Mouse (Mus musculus): ENCODE results near the gene Zfp341. TPM values are rescaled to one million over a fixed set of nuclear protein-coding genes. Genes with fewer than 3 reads are reported as not detected.

The Zfp341 gene
- polyA plus RNA-seq, 1 experiment from 2014 or later: 0.69 TPM

DNA sequence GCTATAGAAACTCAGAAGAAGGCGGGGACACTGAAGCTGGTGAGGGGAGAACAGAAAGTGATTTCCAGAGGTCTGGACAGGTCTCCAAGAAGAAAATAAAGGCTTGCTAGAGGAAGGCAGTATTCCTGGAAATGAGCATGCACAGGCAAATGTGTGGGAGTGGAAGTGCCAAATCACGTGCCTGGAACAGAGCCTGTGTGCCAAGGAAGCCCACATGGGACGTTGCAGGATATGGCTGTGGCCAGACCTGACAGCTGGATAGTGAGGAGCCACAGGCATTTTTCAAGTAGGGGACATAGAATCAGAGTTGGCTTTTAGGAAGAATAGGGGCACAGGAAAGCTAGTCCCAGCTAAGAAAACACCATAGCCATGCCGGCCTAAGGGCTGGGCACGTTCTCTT, 17.3 kb upstream of the Zfp341 start:
- Histone ChIP-seq H3K4me1 (replicated peaks) (no peaks in the 10 kb centered on the region), H3K9ac (no peak overlapping the region), H3K27me3 (replicated peaks) (no peaks in the 10 kb centered on the region), H3K27ac (no peak overlapping the region), H3K4me2 (replicated peaks) (no peak overlapping the region), H3K36me3 (no peaks in the 10 kb centered on the region), H3K9me3 (no peaks in the 10 kb centered on the region), H3K4me3 (replicated peaks) (no peak overlapping the region)
- no peak for ATAC-seq
- WGBS: 81% methylated on average over 5 of the region's 5 CpGs

DNA sequence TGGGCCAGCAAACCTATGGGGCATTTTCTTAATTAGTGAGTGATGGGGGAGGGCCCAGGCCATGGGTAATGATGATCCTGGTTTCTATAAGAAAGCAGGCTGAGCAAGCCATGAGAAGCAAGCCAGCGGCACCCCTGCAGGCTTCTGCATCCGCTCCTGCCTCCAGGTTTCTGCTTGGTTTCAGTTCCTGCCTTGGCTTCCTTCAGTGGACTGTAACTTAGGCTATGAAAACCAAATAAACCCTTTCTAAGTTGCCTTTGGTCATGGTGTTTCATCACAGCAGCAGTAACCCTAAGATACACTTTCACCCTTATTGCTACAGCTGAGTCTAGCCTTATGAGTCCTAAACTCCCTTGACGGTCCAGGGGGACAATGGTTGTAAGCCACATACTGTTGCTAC, 15.7 kb upstream of the Zfp341 start:
- no peak overlapping the region for H3K4me2 ChIP-seq (replicated peaks)
- no peak for ATAC-seq
- no peaks in the 10 kb centered on the region for H3K9me3 ChIP-seq
- no peaks in the 10 kb centered on the region for H3K27me3 ChIP-seq (replicated peaks)
- H3K4me3 ChIP-seq (replicated peaks): no peak overlapping the region
- H3K27ac ChIP-seq: no peak overlapping the region
- WGBS: 88% methylated on average over 3 of the region's 3 CpGs
- H3K4me1 ChIP-seq (replicated peaks): no peaks in the 10 kb centered on the region
- no peak overlapping the region for H3K9ac ChIP-seq
- no peaks in the 10 kb centered on the region for H3K36me3 ChIP-seq

DNA sequence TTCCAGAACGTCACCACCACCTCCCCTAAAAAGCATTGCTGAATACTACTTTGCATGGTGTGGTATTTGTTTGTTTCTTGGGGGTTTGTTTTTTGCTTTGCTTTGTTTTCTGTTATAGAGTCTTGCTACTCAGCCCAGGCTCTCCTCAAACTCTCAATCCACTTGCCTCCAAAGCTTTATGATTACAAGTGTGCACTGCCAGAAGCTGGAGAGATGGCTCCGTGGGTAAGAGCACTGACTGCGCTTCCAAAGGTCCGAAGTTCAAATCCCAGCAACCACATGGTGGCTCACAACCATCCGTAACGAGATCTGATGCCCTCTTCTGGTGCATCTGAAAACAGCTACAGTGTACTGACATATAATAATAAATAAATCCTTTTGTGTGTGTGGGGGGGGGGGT, 12.5 kb upstream of the Zfp341 start:
- no peaks in the 10 kb centered on the region for H3K36me3 ChIP-seq
- ATAC-seq: no peak
- peaks cover 12% of the 10 kb centered on the region; the same call in 1 of the 2 replicates for H3K4me1 ChIP-seq (replicated peaks)
- H3K4me3 ChIP-seq (replicated peaks): no peak overlapping the region
- no peaks in the 10 kb centered on the region for H3K27me3 ChIP-seq (replicated peaks)
- WGBS: 71% methylated on average over 6 of the region's 6 CpGs
- H3K27ac ChIP-seq: no peak overlapping the region
- H3K9me3 ChIP-seq: no peaks in the 10 kb centered on the region
- no peak overlapping the region for H3K9ac ChIP-seq
- no peak overlapping the region for H3K4me2 ChIP-seq (replicated peaks)

DNA sequence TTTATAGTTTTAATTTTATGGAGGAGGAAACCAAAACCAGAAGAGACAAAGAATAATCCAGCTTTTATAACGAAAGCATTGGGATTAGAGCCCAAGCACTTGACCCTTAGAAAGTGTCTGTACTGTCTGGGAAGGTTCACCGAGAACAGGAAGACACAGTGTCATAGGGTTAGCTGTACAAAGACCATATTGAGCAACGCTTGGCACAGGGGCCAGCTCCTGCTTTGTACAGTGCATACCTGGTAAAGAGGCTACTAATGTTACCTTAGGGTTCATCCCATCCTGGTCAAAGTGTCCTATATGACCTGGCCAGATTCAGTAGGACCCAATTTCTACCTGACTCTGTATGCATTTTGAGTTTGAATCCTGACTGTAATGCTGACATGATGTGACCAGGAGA, 11.8 kb upstream of the Zfp341 start:
- no peaks in the 10 kb centered on the region for H3K27me3 ChIP-seq (replicated peaks)
- H3K9ac ChIP-seq: no peak overlapping the region
- no peaks in the 10 kb centered on the region for H3K36me3 ChIP-seq
- H3K27ac ChIP-seq: no peak overlapping the region
- no peak for ATAC-seq
- no peak overlapping the region for H3K4me2 ChIP-seq (replicated peaks)
- peaks cover 12% of the 10 kb centered on the region; the same call in 1 of the 2 replicates for H3K4me1 ChIP-seq (replicated peaks)
- no peaks in the 10 kb centered on the region for H3K9me3 ChIP-seq
- 75% methylated on average over 3 of the region's 3 CpGs for WGBS
- H3K4me3 ChIP-seq (replicated peaks): no peak overlapping the region

DNA sequence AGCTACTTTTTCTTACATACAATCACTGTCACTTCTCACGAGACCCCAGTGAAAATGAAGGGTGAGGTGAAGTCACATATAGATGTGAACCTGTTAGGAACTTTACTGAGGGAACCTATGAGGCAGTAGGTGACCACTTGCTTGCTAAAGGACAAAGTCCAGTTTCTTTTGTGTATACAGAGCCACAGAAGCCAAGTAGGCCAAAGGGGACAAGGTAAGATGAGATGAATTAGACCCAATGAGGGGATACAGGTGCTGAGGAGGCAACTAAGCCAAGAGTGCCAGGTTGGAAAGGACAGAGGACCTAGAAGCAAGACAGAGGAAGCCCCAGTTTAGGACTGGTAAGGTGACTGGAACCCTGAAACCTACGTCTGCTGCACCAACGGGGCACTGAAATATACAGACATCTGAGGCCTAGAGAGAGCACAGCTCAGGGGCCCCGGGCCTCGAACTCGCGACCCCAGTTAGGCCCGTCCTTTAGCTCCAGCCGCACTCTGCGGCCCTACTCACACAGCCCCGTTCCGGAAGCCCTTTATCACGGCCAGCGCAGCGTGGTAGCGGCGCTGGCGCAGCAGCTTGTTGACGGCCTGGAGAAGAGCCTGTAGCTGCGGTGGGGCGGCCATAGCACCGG, 10.0 kb upstream of the Zfp341 start:
- H3K9me3 ChIP-seq: no peaks in the 10 kb centered on the region
- H3K9ac ChIP-seq: peak overlapping the region; percentile 78
- H3K27me3 ChIP-seq (replicated peaks): no peaks in the 10 kb centered on the region
- WGBS: 12% methylated on average over 22 of the region's 22 CpGs
- peak overlapping the region; percentile 71 for H3K4me3 ChIP-seq (replicated peaks)
- peak overlapping the region; percentile 66 for H3K27ac ChIP-seq
- peak; percentile 8; the same call in 1 of the 2 replicates for ATAC-seq
- no peaks in the 10 kb centered on the region for H3K36me3 ChIP-seq
- H3K4me2 ChIP-seq (replicated peaks): peak overlapping the region; percentile 72
- peaks cover 12% of the 10 kb centered on the region; the same call in 1 of the 2 replicates for H3K4me1 ChIP-seq (replicated peaks)

DNA sequence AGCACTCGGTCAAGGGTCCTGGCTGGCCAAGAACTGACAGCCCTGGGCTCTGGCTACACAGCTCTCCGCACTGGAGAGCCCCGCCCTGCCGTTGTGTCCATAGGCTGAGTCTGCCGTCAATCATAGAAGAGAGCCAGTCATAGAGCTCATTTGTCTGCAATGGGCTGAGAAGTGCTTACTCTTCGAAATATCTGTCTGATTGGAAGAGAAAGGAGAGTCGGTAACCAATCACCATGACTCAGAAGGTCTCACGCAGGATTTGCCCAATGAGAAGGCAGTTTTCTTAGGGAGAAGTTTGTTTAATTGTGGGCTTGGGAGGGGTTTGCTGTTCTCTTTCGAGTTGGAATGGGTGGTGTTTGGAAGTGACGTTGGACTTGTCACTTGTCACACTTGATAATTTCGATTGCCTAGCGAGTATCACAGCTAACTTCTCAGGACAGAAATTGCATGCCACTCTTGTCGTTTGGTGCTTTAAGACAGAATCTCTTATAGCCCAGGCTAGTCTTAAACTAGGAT, 9.4 kb upstream of the Zfp341 start, which contains the start of gene Pxmp4:
Gene Pxmp4, minus strand, starts transcription at position 71 of the 516 bp plus-strand sequence.
- Histone ChIP-seq H3K27ac (peak within 1 kb of the TSS; percentile 66), H3K36me3 (no peaks in the 10 kb centered on the region), H3K9ac (peak within 1 kb of the TSS; percentile 78), H3K4me2 (replicated peaks) (peak within 1 kb of the TSS; percentile 72), H3K27me3 (replicated peaks) (no peaks in the 10 kb centered on the region), H3K9me3 (no peaks in the 10 kb centered on the region), H3K4me3 (replicated peaks) (peak within 1 kb of the TSS; percentile 71), H3K4me1 (replicated peaks) (peaks cover 12% of the 10 kb centered on the region; the same call in 1 of the 2 replicates)
- peak; percentile 100 for ATAC-seq
- under 1% methylated on average over 13 of the region's 13 CpGs for WGBS

DNA sequence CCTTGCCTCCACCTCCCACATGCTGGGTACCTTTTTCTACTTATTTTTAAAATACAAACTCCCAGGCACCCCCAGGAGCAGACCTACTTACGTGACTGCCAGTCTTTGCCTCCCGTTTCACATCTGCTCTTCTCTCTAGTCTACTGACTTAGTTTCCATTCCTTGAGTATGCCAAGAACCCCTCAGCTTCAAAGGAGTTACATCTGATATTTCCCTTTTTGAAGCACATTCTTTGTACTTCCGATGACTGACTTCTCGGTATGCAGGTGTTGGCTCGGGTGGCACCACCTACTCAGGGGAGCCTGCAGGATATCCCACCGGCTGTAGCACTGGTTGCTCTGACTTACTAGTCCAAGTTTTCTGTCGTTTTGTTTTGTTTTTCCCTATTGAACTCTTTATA, 8.9 kb upstream of the Zfp341 start:
- Histone ChIP-seq H3K9me3 (no peaks in the 10 kb centered on the region), H3K27me3 (replicated peaks) (no peaks in the 10 kb centered on the region), H3K36me3 (no peaks in the 10 kb centered on the region), H3K4me1 (replicated peaks) (peaks cover 12% of the 10 kb centered on the region; the same call in 1 of the 2 replicates), H3K4me2 (replicated peaks) (peak overlapping the region; percentile 72), H3K9ac (no peak overlapping the region; the same call in 1 of the 2 replicates), H3K4me3 (replicated peaks) (peak overlapping the region; percentile 71), H3K27ac (no peak overlapping the region; the same call in 1 of the 2 replicates)
- 34% methylated on average over 7 of the region's 7 CpGs for WGBS
- ATAC-seq: no peak; the same call in 1 of the 2 replicates

DNA sequence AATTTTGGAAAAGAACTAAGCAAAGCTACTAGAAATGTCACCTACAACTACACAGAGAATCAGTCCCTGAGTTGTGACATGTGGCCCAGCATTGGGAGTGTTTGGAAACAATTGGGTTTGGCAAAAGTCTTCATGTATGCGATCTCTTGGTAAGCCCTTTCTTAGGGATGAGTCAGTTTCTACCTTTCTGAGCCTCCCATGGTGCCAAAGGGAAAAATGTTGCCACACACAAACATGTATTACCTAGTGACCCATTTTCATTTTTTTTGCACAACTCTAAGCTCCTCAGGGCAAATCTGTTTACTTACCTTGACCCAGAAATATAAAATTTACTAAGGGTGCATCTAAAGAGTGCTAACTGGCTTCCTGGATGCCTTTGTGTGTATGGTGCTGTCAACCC, 6.1 kb upstream of the Zfp341 start:
- peaks cover 12% of the 10 kb centered on the region; the same call in 1 of the 2 replicates for H3K4me1 ChIP-seq (replicated peaks)
- H3K27ac ChIP-seq: no peak overlapping the region
- H3K36me3 ChIP-seq: no peaks in the 10 kb centered on the region
- H3K9me3 ChIP-seq: no peaks in the 10 kb centered on the region
- H3K4me2 ChIP-seq (replicated peaks): no peak overlapping the region
- WGBS: 90% methylated on average over 1 of the region's 1 CpGs
- no peak for ATAC-seq
- no peaks in the 10 kb centered on the region for H3K27me3 ChIP-seq (replicated peaks)
- H3K4me3 ChIP-seq (replicated peaks): no peak overlapping the region
- H3K9ac ChIP-seq: no peak overlapping the region

DNA sequence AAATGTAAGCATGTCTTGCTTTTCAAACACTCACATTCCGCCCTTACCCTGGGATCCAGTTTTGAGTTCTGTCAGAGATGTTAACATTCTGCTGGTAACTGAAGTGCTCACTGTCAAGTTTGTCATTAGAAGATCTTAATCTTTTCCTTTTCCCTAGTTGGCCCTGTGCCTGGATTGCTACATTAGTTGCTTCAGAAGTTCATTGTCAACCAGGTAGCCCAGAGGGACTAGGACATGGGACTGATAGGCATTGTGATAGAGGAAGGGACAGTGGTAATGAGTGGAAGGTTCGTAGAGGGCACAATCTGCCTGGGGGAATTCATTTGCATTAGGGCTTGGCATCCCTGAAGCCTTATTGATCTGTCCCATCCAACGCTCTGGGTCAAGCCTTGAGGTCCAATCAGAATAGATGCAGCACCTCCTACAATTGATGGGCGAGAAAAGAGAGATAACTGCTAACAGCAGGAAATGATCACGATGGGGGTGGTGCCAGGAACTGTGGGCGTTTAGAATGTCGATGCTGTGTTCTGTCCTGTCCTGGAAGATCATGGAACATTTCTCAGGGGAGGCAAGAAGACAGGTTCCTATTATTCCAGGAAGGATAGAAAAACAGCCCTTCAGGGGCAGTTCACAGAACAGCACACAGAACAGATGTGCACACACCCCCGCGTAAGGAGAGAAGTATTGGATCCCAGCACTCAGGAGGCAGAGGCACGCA, 3.9 kb upstream of the Zfp341 start:
- Histone ChIP-seq H3K36me3 (no peaks in the 10 kb centered on the region), H3K4me3 (replicated peaks) (no peak overlapping the region), H3K27ac (no peak overlapping the region), H3K9ac (no peak overlapping the region), H3K4me2 (replicated peaks) (no peak overlapping the region), H3K9me3 (no peaks in the 10 kb centered on the region), H3K4me1 (replicated peaks) (peaks cover 10% of the 10 kb centered on the region; the same call in 1 of the 2 replicates), H3K27me3 (replicated peaks) (no peaks in the 10 kb centered on the region)
- 60% methylated on average over 10 of the region's 10 CpGs for WGBS
- no peak for ATAC-seq

DNA sequence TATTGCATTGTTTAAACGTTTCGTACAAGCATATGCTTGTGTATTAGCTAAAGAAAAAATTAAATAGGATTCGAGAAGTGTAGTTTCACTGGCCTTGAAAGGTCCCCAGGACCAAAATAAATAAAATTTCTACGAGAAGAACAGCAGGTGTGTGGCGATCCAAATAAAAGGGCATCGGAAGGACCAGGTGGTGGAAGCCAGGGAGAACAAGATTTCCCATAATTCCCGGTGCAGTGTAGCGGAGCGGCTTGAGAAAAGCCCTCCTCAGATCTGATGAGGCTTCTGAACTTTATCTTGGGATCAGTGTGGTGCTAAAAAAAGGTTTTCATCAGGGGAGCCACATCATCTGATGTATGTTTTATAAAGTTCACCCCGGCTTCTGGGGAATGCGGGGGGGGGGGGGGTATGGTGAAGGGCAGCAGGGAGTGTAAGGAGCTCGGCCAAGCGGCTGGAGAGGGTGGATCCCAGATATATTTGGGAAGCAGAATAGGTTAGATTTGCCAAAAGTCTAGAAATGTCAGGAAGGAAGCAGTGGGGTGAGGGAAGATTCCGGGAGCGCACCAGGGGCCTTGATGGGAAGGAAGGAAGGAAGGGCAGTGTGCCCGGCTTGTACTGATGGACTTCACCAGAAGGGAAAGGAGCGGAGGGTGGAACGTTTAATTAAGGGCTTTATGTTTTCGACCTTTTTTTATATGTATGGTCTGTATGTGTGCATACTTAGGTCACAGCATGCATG, 1.9 kb downstream of the Zfp341 start:
- no peak overlapping the region for H3K4me2 ChIP-seq (replicated peaks)
- no peaks in the 10 kb centered on the region for H3K36me3 ChIP-seq
- no peak overlapping the region for H3K4me3 ChIP-seq (replicated peaks)
- WGBS: 58% methylated on average over 19 of the region's 19 CpGs
- no peaks in the 10 kb centered on the region for H3K27me3 ChIP-seq (replicated peaks)
- no peak for ATAC-seq
- H3K27ac ChIP-seq: 0 out of 2 replicates have a peak overlapping the region, but pooled peaks have one; percentile 17
- H3K4me1 ChIP-seq (replicated peaks): peaks cover 9% of the 10 kb centered on the region; the same call in 1 of the 2 replicates
- no peaks in the 10 kb centered on the region for H3K9me3 ChIP-seq
- no peak overlapping the region for H3K9ac ChIP-seq

DNA sequence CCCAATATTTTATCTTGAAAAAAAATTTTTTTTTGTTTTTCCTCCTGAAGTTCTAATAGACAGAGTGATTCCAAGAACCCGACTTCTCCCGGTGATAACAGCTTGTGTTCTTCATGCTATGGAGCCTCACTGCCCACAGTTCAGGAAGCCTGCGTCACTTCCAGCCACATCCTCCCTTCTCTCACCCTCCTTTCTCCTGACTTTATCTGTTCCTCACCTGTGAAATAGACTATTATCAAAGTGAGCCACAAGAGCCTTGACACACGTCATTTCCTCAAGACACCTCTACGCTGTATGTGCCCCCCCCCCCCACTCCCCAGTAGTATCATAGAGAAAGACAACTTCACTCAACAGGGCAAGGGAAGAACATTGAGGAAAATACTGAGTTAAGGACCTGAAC, 2.6 kb downstream of the Zfp341 start:
- H3K4me2 ChIP-seq (replicated peaks): no peak overlapping the region
- no peak overlapping the region for H3K27ac ChIP-seq
- no peak for ATAC-seq

DNA sequence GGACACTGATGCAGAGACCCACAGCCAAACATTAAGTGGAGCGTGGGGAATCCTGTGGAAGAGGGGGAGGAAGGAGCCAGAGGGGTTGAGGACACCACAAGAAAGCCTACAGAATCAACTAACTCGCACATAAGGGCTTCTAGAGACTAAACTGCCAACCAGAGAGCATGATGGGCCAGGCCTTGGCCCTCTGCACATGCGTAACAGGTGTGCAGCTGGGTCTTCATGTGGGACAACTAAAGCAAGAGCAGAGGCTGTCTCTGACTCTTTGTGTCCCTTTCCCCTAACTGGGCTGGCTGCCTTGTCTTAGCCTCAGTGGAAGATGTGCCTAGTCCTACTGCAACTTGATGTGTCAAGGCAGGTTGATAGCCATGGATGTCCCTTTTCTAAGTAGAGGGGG, 4.0 kb downstream of the Zfp341 start:
- H3K9ac ChIP-seq: no peak overlapping the region
- H3K4me3 ChIP-seq (replicated peaks): no peak overlapping the region
- 89% methylated on average over 3 of the region's 3 CpGs for WGBS
- H3K4me1 ChIP-seq (replicated peaks): peaks cover 9% of the 10 kb centered on the region; the same call in 1 of the 2 replicates
- no peaks in the 10 kb centered on the region for H3K9me3 ChIP-seq
- no peaks in the 10 kb centered on the region for H3K27me3 ChIP-seq (replicated peaks)
- H3K4me2 ChIP-seq (replicated peaks): no peak overlapping the region
- no peak overlapping the region for H3K27ac ChIP-seq
- no peaks in the 10 kb centered on the region for H3K36me3 ChIP-seq
- ATAC-seq: no peak

More for the DNA sequence above, 2.6 kb downstream of the Zfp341 start:
- Histone ChIP-seq H3K27me3 (replicated peaks) (no peaks in the 10 kb centered on the region), H3K36me3 (no peaks in the 10 kb centered on the region), H3K9ac (no peak overlapping the region), H3K4me3 (replicated peaks) (no peak overlapping the region), H3K4me1 (replicated peaks) (peaks cover 9% of the 10 kb centered on the region; the same call in 1 of the 2 replicates), H3K9me3 (no peaks in the 10 kb centered on the region)
- WGBS: 83% methylated on average over 5 of the region's 5 CpGs
